Mouse (Mus musculus) heart, postnatal 14 days (tissue): ENCODE results near the gene Parp2. TPM values are rescaled to one million over a fixed set of nuclear protein-coding genes. Genes with fewer than 3 reads are reported as not detected.
"Not testable (repeated sequence)": the region's sequence is repeated elsewhere in the genome, so short reads cannot be mapped to it uniquely, and the experiment has no call there.

Experiments used
- DNase-seq, 2 experiments: peaks; one replicate each; pipeline ENCODE4 v3.0.0; 2021 to 2022
- intact Hi-C: fragments of 180-260 bp; cut with DNase I; formaldehyde crosslinking; loops from one replicate; pipeline ENCODE4 v1.15.1; 2025
- total RNA-seq, 2 experiments: library from RNA; stranded (reverse); gene quantifications; 2 replicates each; pipeline ENCODE4 v1.2.3; 2021

Gene Parp2
- total RNA-seq, 2 experiments from 2014 or later = 13.3 to 14.1 TPM

GRCm38 (mm10) chr14:50823240-50823639, 15.6 kb downstream of the Parp2 start:
- intact Hi-C loops = no loop called here
- DNase-seq = no peak

GRCm38 (mm10) chr14:50824219-50824618, 16.6 kb downstream of the Parp2 start:
- DNase-seq = no peak
- intact Hi-C loops = no loop called here

- intact Hi-C loops = no loop called here
- no peak for DNase-seq
Observed at GRCm38 (mm10) chr14:50826579-50826978, 18.9 kb downstream of the Parp2 start.

- intact Hi-C loops = no loop called here
Observed at GRCm38 (mm10) chr14:50829878-50830277, 22.2 kb downstream of the Parp2 start.

GRCm38 (mm10) chr14:50833964-50834363, 26.3 kb downstream of the Parp2 start:
- DNase-seq = peak in 1 of 2 experiments; percentile 10
- intact Hi-C loops = no loop called here

More at GRCm38 (mm10) chr14:50829878-50830277, 22.2 kb downstream of the Parp2 start:
- no peak for DNase-seq

- intact Hi-C loops = no loop called here
Observed at GRCm38 (mm10) chr14:50834435-50834834, 26.8 kb downstream of the Parp2 start.

GRCm38 (mm10) chr14:50837236-50837635, 29.6 kb downstream of the Parp2 start:
- intact Hi-C loops = no loop called here
- DNase-seq = peak; percentile 18 to 34

More at GRCm38 (mm10) chr14:50834435-50834834, 26.8 kb downstream of the Parp2 start:
- DNase-seq = no peak

- no peak for DNase-seq
- intact Hi-C loops = no loop called here
Observed at GRCm38 (mm10) chr14:50855788-50856187, 48.1 kb downstream of the Parp2 start.

GRCm38 (mm10) chr14:50862641-50863040, 55.0 kb downstream of the Parp2 start:
- DNase-seq = no peak
- intact Hi-C loops = no loop called here

- intact Hi-C loops = loop anchor here (5.0 kb wide), 1 partner anchor 197 kb away; no protein-coding TSS in a partner anchor
- not testable (repeated sequence) for DNase-seq
Observed at GRCm38 (mm10) chr14:50865005-50865404, 57.4 kb downstream of the Parp2 start.

- intact Hi-C loops = loop anchor here (5.0 kb wide), 1 partner anchor 195 kb away; no protein-coding TSS in a partner anchor
- DNase-seq = no peak
Observed at GRCm38 (mm10) chr14:50866966-50867365, 59.3 kb downstream of the Parp2 start.

- intact Hi-C loops = loop anchor here (5.0 kb wide), 1 partner anchor 194 kb away; no protein-coding TSS in a partner anchor
- DNase-seq = no peak
Observed at GRCm38 (mm10) chr14:50868211-50868610, 60.6 kb downstream of the Parp2 start.

- no peak for DNase-seq
- intact Hi-C loops = loop anchor here (5.0 kb wide), 1 partner anchor 194 kb away; no protein-coding TSS in a partner anchor
Observed at GRCm38 (mm10) chr14:50868656-50869055, 61.0 kb downstream of the Parp2 start.

GRCm38 (mm10) chr14:50869889-50870804, 62.5 kb downstream of the Parp2 start, which contains the start of gene Tep1:
Gene Tep1 (minus strand): TSS chr14:50870560.
- DNase-seq = peak; percentile 64 to 79
- intact Hi-C loops = loop anchor here (5.0 kb wide), 3 partner anchors 57 to 217 kb away; no protein-coding TSS in a partner anchor

- DNase-seq = peak in 1 of 2 experiments; percentile 19
- intact Hi-C loops = loop anchor here (5.0 kb wide), 2 partner anchors 57 to 217 kb away; no protein-coding TSS in a partner anchor
Observed at GRCm38 (mm10) chr14:50870805-50871143, 63.1 kb downstream of the Parp2 start.

Other genes with a start within 250 kb of the Parp2 start
- not detected for gene Olfr744, start 193.0 kb upstream of the Parp2 start, total RNA-seq
- not detected for gene Olfr745, start 168.5 kb upstream of the Parp2 start, total RNA-seq
- not detected for gene Olfr746, start 160.8 kb upstream of the Parp2 start, total RNA-seq
- gene Olfr747, start 114.6 kb upstream of the Parp2 start, total RNA-seq = not detected
- gene Olfr748, start 100.5 kb upstream of the Parp2 start, total RNA-seq = not detected
- gene Olfr749, start 62.7 kb upstream of the Parp2 start, total RNA-seq = not detected
- gene Ttc5, start 22.3 kb upstream of the Parp2 start, total RNA-seq = 10 to 100 TPM; 18.1 to 24.3 TPM
- not detected for gene Ccnb1ip1, start 109 bp upstream of the Parp2 start, total RNA-seq
- gene Tep1, start 62.7 kb downstream of the Parp2 start, total RNA-seq = 10 to 100 TPM; 10.4 to 15.5 TPM
- gene Klhl33, start 89.7 kb downstream of the Parp2 start, total RNA-seq = 10 to 100 TPM; 14.5 to 22.5 TPM
- gene Osgep, start 117.1 kb downstream of the Parp2 start, total RNA-seq = 10 to 100 TPM; 59.4 to 63.9 TPM
- 10 to 100 TPM; 26.3 to 29.4 TPM for gene Apex1, start 117.1 kb downstream of the Parp2 start, total RNA-seq
- gene Pip4p1, start 123.0 kb downstream of the Parp2 start, total RNA-seq = 10 to 100 TPM; 19.2 to 21.8 TPM
- gene Pnp, start 123.2 kb downstream of the Parp2 start, total RNA-seq = 10 to 100 TPM; 15.6 to 17.3 TPM
- 10 to 100 TPM; 11.1 to 13.0 TPM for gene Gm49342, start 136.7 kb downstream of the Parp2 start, total RNA-seq
- gene Pnp2, start 148.2 kb downstream of the Parp2 start, total RNA-seq = 1 to 10 TPM in 1 of 2 experiments, under 1 TPM in 1; 0.39 to 1.2 TPM
- under 1 TPM in 1 of 2 experiments, not detected in 1; 0.22 TPM for gene Rnase10, start 199.9 kb downstream of the Parp2 start, total RNA-seq
- gene Rnase9, start 234.0 kb downstream of the Parp2 start, total RNA-seq = not detected
- not detected for gene Rnase11, start 242.3 kb downstream of the Parp2 start, total RNA-seq
- not detected for gene Rnase12, start 249.8 kb downstream of the Parp2 start, total RNA-seq